Mouse (Mus musculus) MEL (cell line): ENCODE data around the gene Ube2o. TPM values are rescaled to one million over a fixed set of nuclear protein-coding genes. Genes with fewer than 3 reads are reported as not detected.

Source experiments
- DNase-seq: peaks from one replicate; pipeline ENCODE4 v3.0.0; 2011; ENCODE audit warnings: low read depth, low spot score
- H3K27ac ChIP-seq: 2 replicates; pipeline ENCODE4 v1.5.1; 2012; ENCODE audit warnings: low read depth, mild to moderate bottlenecking, control low read depth, low read length, moderate library complexity; ENCODE audit not compliant: control insufficient read depth
- H3K27me3 ChIP-seq, 2 experiments: fragments of 150-350 bp in 1 of 2; sonication (generic) in 1 of 2; 2 replicates each; pipeline ENCODE4 v1.6.1; 2012; ENCODE audit warnings: low read length in 2 of 2, mild to moderate bottlenecking in 2 of 2, improper control_type of control experiment in 1 of 2, moderate library complexity in 1 of 2; ENCODE audit not compliant: insufficient read depth in 2 of 2, control insufficient read depth in 1 of 2
- H3K36me3 ChIP-seq, 2 experiments: 2 replicates each; pipeline ENCODE4 v1.6.1; 2012 to 2014; ENCODE audit warnings: low read length in 2 of 2, improper control_type of control experiment in 1 of 2, inconsistent platforms in 1 of 2, mild to moderate bottlenecking in 1 of 2; ENCODE audit not compliant: insufficient read depth in 2 of 2, control insufficient read depth in 1 of 2
- H3K4me1 ChIP-seq, 2 experiments: fragments of 150-350 bp in 1 of 2; sonication (generic) in 1 of 2; 2 replicates each; pipeline ENCODE4 v1.6.1; 2012; ENCODE audit warnings: low read length in 2 of 2, improper control_type of control experiment in 1 of 2, mild to moderate bottlenecking in 1 of 2; ENCODE audit not compliant: insufficient read depth in 2 of 2, control insufficient read depth in 1 of 2
- H3K4me3 ChIP-seq, 2 experiments: fragments of 150-350 bp in 1 of 2; sonication (generic) in 1 of 2; 2 replicates each; pipeline ENCODE4 v1.5.1; 2012; ENCODE audit warnings: low read depth in 2 of 2, low read length in 2 of 2, mild to moderate bottlenecking in 2 of 2, moderate library complexity in 2 of 2, control low read depth in 1 of 2, improper control_type of control experiment in 1 of 2; ENCODE audit not compliant: control insufficient read depth in 1 of 2, insufficient read depth in 1 of 2
- H3K79me2 ChIP-seq: 2 replicates; pipeline ENCODE4 v1.6.1; 2012; ENCODE audit warnings: mild to moderate bottlenecking, low read length, moderate library complexity; ENCODE audit not compliant: control insufficient read depth, poor library complexity, insufficient read depth
- H3K9ac ChIP-seq: 2 replicates; pipeline ENCODE4 v1.6.1; 2012; ENCODE audit warnings: low read depth, mild to moderate bottlenecking, control low read depth, low read length, moderate library complexity; ENCODE audit not compliant: control insufficient read depth, poor library complexity, severe bottlenecking
- H3K9me3 ChIP-seq: fragments of 150-350 bp; sonication (generic); replicated peaks from 2 replicates; pipeline ENCODE4 v1.6.1; 2012; ENCODE audit warnings: mild to moderate bottlenecking, low read length, improper control_type of control experiment, moderate library complexity; ENCODE audit not compliant: insufficient read depth
- BHLHE40 ChIP-seq: IDR thresholded peaks from 2 replicates; pipeline ENCODE4 v1.6.1; 2012; ENCODE audit warnings: low read depth, mild to moderate bottlenecking, inconsistent platforms, low read length, improper control_type of control experiment, borderline replicate concordance
- CHD2 ChIP-seq: IDR thresholded peaks from 2 replicates; pipeline ENCODE4 v1.6.1; 2011; ENCODE audit warnings: low read length, improper control_type of control experiment
- E2F4 ChIP-seq: IDR thresholded peaks from 2 replicates; pipeline ENCODE4 v1.6.1; 2011; ENCODE audit warnings: low read depth, low read length, improper control_type of control experiment, borderline replicate concordance
- ELF1 ChIP-seq: IDR thresholded peaks from 2 replicates; pipeline ENCODE4 v1.6.1; 2014; ENCODE audit warnings: low read depth, mild to moderate bottlenecking, inconsistent platforms, low read length, improper control_type of control experiment, moderate library complexity
- EP300 ChIP-seq, 2 experiments: IDR thresholded peaks; 2 replicates each; pipeline ENCODE4 v1.6.1; 2011; ENCODE audit warnings: improper control_type of control experiment in 2 of 2, low read length in 2 of 2, low read depth in 1 of 2, mild to moderate bottlenecking in 1 of 2
- ETS1 ChIP-seq: IDR thresholded peaks from 2 replicates; pipeline ENCODE4 v1.6.1; 2012; ENCODE audit warnings: low read depth, mild to moderate bottlenecking, inconsistent platforms, low read length, improper control_type of control experiment, moderate library complexity
- GATA1 ChIP-seq: IDR thresholded peaks from 2 replicates; pipeline ENCODE4 v1.6.1; 2011; ENCODE audit warnings: low read depth, low read length, improper control_type of control experiment
- HCFC1 ChIP-seq: IDR thresholded peaks from 2 replicates; pipeline ENCODE4 v1.6.1; 2012; ENCODE audit warnings: low read depth, mild to moderate bottlenecking, inconsistent platforms, low read length, improper control_type of control experiment, moderate library complexity
- KAT2A ChIP-seq: conservative IDR thresholded peaks from 2 replicates; pipeline ENCODE4 v1.6.1; 2012; ENCODE audit warnings: low read depth, low read length, improper control_type of control experiment, inconsistent platforms
- MAX ChIP-seq: IDR thresholded peaks from 2 replicates; pipeline ENCODE4 v1.6.1; 2011; ENCODE audit warnings: low read length, improper control_type of control experiment
- MYB ChIP-seq: IDR thresholded peaks from 2 replicates; pipeline ENCODE4 v1.6.1; 2011; ENCODE audit warnings: mild to moderate bottlenecking, low read depth, low read length, improper control_type of control experiment
- MYC ChIP-seq: IDR thresholded peaks from 2 replicates; pipeline ENCODE4 v1.6.1; 2011; ENCODE audit warnings: low read depth, mild to moderate bottlenecking, low read length, improper control_type of control experiment, moderate library complexity
- NELFE ChIP-seq: IDR thresholded peaks from 2 replicates; pipeline ENCODE4 v1.6.1; 2011; ENCODE audit warnings: low read depth, low read length, improper control_type of control experiment
- POLR2A ChIP-seq, 2 experiments: IDR thresholded peaks; 2 replicates each; pipeline ENCODE4 v1.6.1; 2011 to 2012; ENCODE audit warnings: low read length in 2 of 2, mild to moderate bottlenecking in 2 of 2, control low read depth in 1 of 2, improper control_type of control experiment in 1 of 2, low read depth in 1 of 2, moderate library complexity in 1 of 2; ENCODE audit not compliant: control insufficient read depth in 1 of 2, insufficient read depth in 1 of 2, poor library complexity in 1 of 2
- RAD21 ChIP-seq: IDR thresholded peaks from 2 replicates; pipeline ENCODE4 v1.6.1; 2011; ENCODE audit warnings: mild to moderate bottlenecking, low read depth, low read length, improper control_type of control experiment
- SIN3A ChIP-seq: IDR thresholded peaks from 2 replicates; pipeline ENCODE4 v1.6.1; 2012; ENCODE audit warnings: low read length, improper control_type of control experiment, inconsistent platforms
- SMC3 ChIP-seq: IDR thresholded peaks from 2 replicates; pipeline ENCODE4 v1.6.1; 2011; ENCODE audit warnings: low read depth, low read length, improper control_type of control experiment
- TCF12 ChIP-seq: IDR thresholded peaks from 2 replicates; pipeline ENCODE4 v1.6.1; 2014; ENCODE audit warnings: low read depth, mild to moderate bottlenecking, inconsistent platforms, low read length, improper control_type of control experiment, moderate library complexity
- USF2 ChIP-seq, 2 experiments: IDR thresholded peaks; 2 replicates each; pipeline ENCODE4 v1.6.1; 2011 to 2012; ENCODE audit warnings: improper control_type of control experiment in 2 of 2, low read length in 2 of 2, borderline replicate concordance in 1 of 2, inconsistent platforms in 1 of 2, low read depth in 1 of 2, mild to moderate bottlenecking in 1 of 2; ENCODE audit not compliant: insufficient read depth in 1 of 2
- ZC3H11A ChIP-seq: IDR thresholded peaks from 2 replicates; pipeline ENCODE4 v1.6.1; 2012; ENCODE audit warnings: low read depth, mild to moderate bottlenecking, inconsistent platforms, low read length, improper control_type of control experiment
- ZKSCAN1 ChIP-seq: IDR thresholded peaks from 2 replicates; pipeline ENCODE4 v1.6.1; 2012; ENCODE audit warnings: low read depth, mild to moderate bottlenecking, inconsistent platforms, low read length, improper control_type of control experiment, moderate library complexity
- ZMIZ1 ChIP-seq: IDR thresholded peaks from 2 replicates; pipeline ENCODE4 v1.6.1; 2012; ENCODE audit warnings: low read depth, mild to moderate bottlenecking, inconsistent platforms, low read length, improper control_type of control experiment, moderate library complexity
- ZNF384 ChIP-seq: IDR thresholded peaks from 2 replicates; pipeline ENCODE4 v1.6.1; 2012; ENCODE audit warnings: low read depth, mild to moderate bottlenecking, inconsistent platforms, low read length, improper control_type of control experiment
- polyA plus RNA-seq, 2 experiments: library from polyadenylated mRNA; stranded (reverse) in 1 of 2; unstranded in 1 of 2; fragments of >175 nt in 1 of 2; fragments of >200 nt in 1 of 2; gene quantifications; 2 replicates each; pipeline versions ENCODE4 v1.2.1 to v1.2.4; 2012; ENCODE audit warnings: low replicate concordance in 2 of 2, low read depth in 1 of 2; ENCODE audit not compliant: insufficient read length in 2 of 2, insufficient read depth in 1 of 2, missing spikeins in 1 of 2
- total RNA-seq: library from RNA; depleted of rRNA; stranded (reverse); fragments of 300-350 nt; gene quantifications from 2 replicates; pipeline ENCODE4 v1.2.3, GENCODE M21; 2012

The Ube2o gene
- total and polyA plus RNA-seq, 3 experiments: 22.9 to 42.8 TPM; not detected in 1

DNA sequence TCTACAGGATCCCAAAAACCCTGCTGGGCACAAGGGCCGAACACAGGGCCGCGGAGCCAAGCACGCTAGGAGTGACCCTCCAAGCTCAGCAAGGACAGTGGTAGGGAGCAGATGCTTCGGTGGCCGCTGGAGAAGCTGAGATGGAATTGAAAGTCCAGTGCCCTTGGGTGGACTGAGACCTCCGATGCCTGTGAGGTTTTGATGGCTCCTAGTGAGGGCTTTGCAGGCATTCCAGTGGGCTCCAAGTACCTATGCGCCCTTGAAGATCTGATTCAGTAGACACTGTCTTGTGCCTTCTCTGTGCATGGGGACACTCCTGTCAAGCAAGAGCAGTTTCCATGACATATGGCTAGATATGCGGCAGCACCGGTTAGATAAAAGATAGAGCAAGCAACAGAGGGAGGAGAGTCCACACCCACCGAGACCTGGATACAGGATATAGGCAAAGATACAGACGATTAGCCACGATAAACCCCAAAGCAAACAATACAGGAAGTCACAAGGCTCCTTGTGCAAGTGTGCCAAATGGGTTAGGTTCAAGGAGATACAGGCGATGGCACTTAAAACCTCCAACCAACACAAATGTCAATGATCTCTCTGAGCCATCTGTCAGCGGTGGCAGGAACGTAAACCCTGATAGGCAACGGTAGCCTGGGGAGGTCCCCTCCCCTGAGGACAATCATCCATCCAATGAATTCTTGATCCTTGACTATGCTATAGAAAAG, 74.9 kb downstream of the Ube2o start (continued):
- TF ChIP-seq MYB (peak; percentile 99), TCF12 (peak; percentile 98), SMC3 (peak; percentile 14; the same call in 1 of the 2 replicates), RAD21 (no peak), BHLHE40 (peak; percentile 92), CHD2 (peak; percentile 44; the same call in 1 of the 2 replicates), ZKSCAN1 (no peak; the same call in 1 of the 2 replicates), SIN3A (peak; percentile 99), HCFC1 (peak; percentile 70), ZMIZ1 (peak; percentile 85), GATA1 (peak; percentile 100), USF2 (IDR thresholded peaks at IDR 0.05; ENCODE audit: borderline replicate concordance in 1 of 2, insufficient read depth in 1 of 2, low read depth in 1 of 2, low read length in 2 of 2) (no peak)

GRCm38 (mm10) chr11:116505573-116505972, 75.7 kb downstream of the Ube2o start:
- Histone ChIP-seq H3K9me3 (no peaks in the 10 kb centered on the region), H3K9ac (peak overlapping the region; percentile 78), H3K27ac (peak overlapping the region; percentile 100)
- TF ChIP-seq BHLHE40: 0 out of 2 replicates have a peak, but pooled peaks have one; percentile 19
- TF ChIP-seq ZNF384: peak; percentile 77
- no peak; the same call in 1 of the 2 replicates for TF ChIP-seq MAX
- peak; percentile 42; the same call in 1 of the 2 replicates for TF ChIP-seq MYC
- 0 out of 2 replicates have a peak, but pooled peaks have one; percentile 11 for TF ChIP-seq ELF1
- 0 out of 4 replicates have a peak, but pooled peaks of 1 of the 2 experiments have one; percentile 38 for TF ChIP-seq POLR2A (IDR thresholded peaks at IDR 0.05; ENCODE audit: control insufficient read depth in 1 of 2, insufficient read depth in 1 of 2, low read depth in 1 of 2, low read length in 2 of 2, poor library complexity in 1 of 2)
- TF ChIP-seq ZMIZ1: peak; percentile 25; the same call in 1 of the 2 replicates
- peak; percentile 46; the same call in 1 of the 2 replicates for TF ChIP-seq GATA1
- no peak for TF ChIP-seq E2F4
- peak; percentile 29; the same call in 1 of the 2 replicates for TF ChIP-seq KAT2A
- peak; percentile 53 for TF ChIP-seq ETS1
- TF ChIP-seq RAD21: no peak
- TF ChIP-seq EP300 (IDR thresholded peaks at IDR 0.05; ENCODE audit: low read depth in 1 of 2, low read length in 2 of 2): peak; percentile 79 to 93
- peak; percentile 86 for TF ChIP-seq TCF12
- 0 out of 2 replicates have a peak, but pooled peaks have one; percentile 12 for TF ChIP-seq NELFE
- peak; percentile 89 for TF ChIP-seq MYB
- no peak for TF ChIP-seq ZC3H11A
- TF ChIP-seq, all 39 proteins: peak for 13
- H3K27me3 ChIP-seq: no peaks in the 10 kb centered on the region
- peaks cover 21 to 36% of the 10 kb centered on the region in 2 experiments for H3K4me1 ChIP-seq
- peak overlapping the region; percentile 11 to 41; a peak in 3 of 4 replicates for H3K4me3 ChIP-seq
- H3K36me3 ChIP-seq: peaks cover 0 to 24% of the 10 kb centered on the region in 2 experiments; a peak in 2 of 4 replicates
- DNase-seq: peak; percentile 80
- no peaks in the 10 kb centered on the region; the same call in 1 of the 2 replicates for H3K79me2 ChIP-seq
